Mouse (Mus musculus) midbrain, embryonic 16.5 days (tissue): ENCODE measurements around the gene 4931406C07Rik. TPM values are rescaled to one million over a fixed set of nuclear protein-coding genes. Genes with fewer than 3 reads are reported as not detected.
A peak's percentile ranks its signal among the peaks of the same experiment; 100 is the strongest.
"Not testable (repeated sequence)": the region's sequence is repeated elsewhere in the genome, so short reads cannot be mapped to it uniquely, and the experiment has no call there.

Source experiments
- ATAC-seq: fragments of 200-750 bp; cut with Nextera tagmentation; 2 replicates; pipeline ENCODE4 v1.8.0; 2017; ENCODE audit warnings: moderate TSS enrichment
- H3K27ac ChIP-seq: fragments of 300-500 bp; sonication (generic); 2 replicates; pipeline ENCODE4 v1.5.1; 2014; ENCODE audit warnings: mild to moderate bottlenecking, low read length, mixed read lengths
- H3K27me3 ChIP-seq: fragments of 300-500 bp; sonication (generic); 2 replicates; pipeline ENCODE4 v1.6.1; 2014; ENCODE audit warnings: low read depth, low read length, mixed read lengths; ENCODE audit not compliant: control insufficient read depth, insufficient read depth
- H3K36me3 ChIP-seq: fragments of 300-500 bp; sonication (generic); 2 replicates; pipeline ENCODE4 v1.6.1; 2014; ENCODE audit warnings: mild to moderate bottlenecking, low read length, moderate library complexity, mixed read lengths; ENCODE audit not compliant: control insufficient read depth, insufficient read depth
- H3K4me1 ChIP-seq: fragments of 300-500 bp; sonication (generic); 2 replicates; pipeline ENCODE4 v1.6.1; 2014; ENCODE audit warnings: mild to moderate bottlenecking, low read length, mixed read lengths; ENCODE audit not compliant: control insufficient read depth, insufficient read depth
- H3K4me2 ChIP-seq: fragments of 300-500 bp; sonication (generic); 2 replicates; pipeline ENCODE4 v1.6.1; 2014; ENCODE audit warnings: mild to moderate bottlenecking, low read length, mixed read lengths
- H3K4me3 ChIP-seq: fragments of 300-500 bp; sonication (generic); 2 replicates; pipeline ENCODE4 v1.5.1; 2014; ENCODE audit warnings: low read depth, mild to moderate bottlenecking, low read length, moderate library complexity, mixed read lengths
- H3K9ac ChIP-seq: fragments of 300-500 bp; sonication (generic); 2 replicates; pipeline ENCODE4 v1.6.1; 2014; ENCODE audit warnings: low read depth, low read length, mixed read lengths
- H3K9me3 ChIP-seq: fragments of 300-500 bp; sonication (generic); replicated peaks from 2 replicates; pipeline ENCODE4 v1.6.1; 2014; ENCODE audit warnings: mild to moderate bottlenecking, low read length, mixed read lengths; ENCODE audit not compliant: control insufficient read depth, poor library complexity, severe bottlenecking
- WGBS: fragments of 180-500 bp; shearing (Covaris S2); extraction: QIAGEN DNeasy Blood & Tissue Kit; methylation state at CpG from one replicate; pipeline ENCODE4 v1.1.7; 2014; 5-methylcytosine and 5-hydroxymethylcytosine counted together
- polyA plus RNA-seq: library from polyadenylated mRNA; unstranded; fragments of >200 nt; fragmentation: Nextera tagmentation; extraction: Ambion mirVana; gene quantifications from 2 replicates; pipeline ENCODE4 v1.2.1, GENCODE M21; 2015

4931406C07Rik gene
- polyA plus RNA-seq = 13.9 and 14.7 TPM in 2 replicates

GRCm38 (mm10) chr9:15306398-15307119 lies at the start of gene 4931406C07Rik:
Gene 4931406C07Rik, minus strand, starts transcription at chr9:15306448.
- under 1% methylated on average over 35 of the region's 35 CpGs for WGBS
- H3K36me3 ChIP-seq = peaks cover 8% of the 10 kb centered on the region; the same call in 1 of the 2 replicates
- peak within 1 kb of the TSS; percentile 78 for H3K4me2 ChIP-seq
- peak; percentile 91 for ATAC-seq
- H3K9me3 ChIP-seq = no peaks in the 10 kb centered on the region
- peak within 1 kb of the TSS; percentile 91 for H3K27ac ChIP-seq
- peak within 1 kb of the TSS; percentile 98 for H3K9ac ChIP-seq
- H3K27me3 ChIP-seq = no peaks in the 10 kb centered on the region
- H3K4me3 ChIP-seq = peak within 1 kb of the TSS; percentile 94
- H3K4me1 ChIP-seq = peaks cover 25% of the 10 kb centered on the region

GRCm38 (mm10) chr9:15349925-15350324 lies 43.7 kb upstream of the 4931406C07Rik start:
- no peak for ATAC-seq
- 88% methylated on average over 2 of the region's 2 CpGs for WGBS

GRCm38 (mm10) chr9:15337776-15338175 lies 31.5 kb upstream of the 4931406C07Rik start:
- Histone ChIP-seq H3K36me3 (peaks cover 36% of the 10 kb centered on the region), H3K27ac (no peak overlapping the region), H3K27me3 (no peaks in the 10 kb centered on the region), H3K4me1 (no peaks in the 10 kb centered on the region), H3K4me2 (no peak overlapping the region), H3K9me3 (no peaks in the 10 kb centered on the region), H3K9ac (no peak overlapping the region), H3K4me3 (no peak overlapping the region)
- no peak for ATAC-seq
- 95% methylated on average over 4 of the region's 4 CpGs for WGBS

More at GRCm38 (mm10) chr9:15349925-15350324, 43.7 kb upstream of the 4931406C07Rik start:
- Histone ChIP-seq H3K4me2 (no peak overlapping the region), H3K4me1 (no peaks in the 10 kb centered on the region), H3K9me3 (no peaks in the 10 kb centered on the region), H3K27me3 (no peaks in the 10 kb centered on the region), H3K36me3 (peaks cover 12% of the 10 kb centered on the region), H3K4me3 (no peak overlapping the region), H3K9ac (no peak overlapping the region), H3K27ac (no peak overlapping the region)

GRCm38 (mm10) chr9:15318170-15318742 lies 12.0 kb upstream of the 4931406C07Rik start:
- no peak for ATAC-seq
- no peaks in the 10 kb centered on the region for H3K27me3 ChIP-seq
- H3K4me2 ChIP-seq = no peak overlapping the region
- no peaks in the 10 kb centered on the region for H3K9me3 ChIP-seq
- H3K4me3 ChIP-seq = no peak overlapping the region
- H3K36me3 ChIP-seq = peaks cover 47% of the 10 kb centered on the region
- no peak overlapping the region for H3K9ac ChIP-seq
- H3K27ac ChIP-seq = no peak overlapping the region
- WGBS = 88% methylated on average over 2 of the region's 2 CpGs
- no peaks in the 10 kb centered on the region for H3K4me1 ChIP-seq

GRCm38 (mm10) chr9:15317223-15318169 lies 11.2 kb upstream of the 4931406C07Rik start:
- no peak overlapping the region for H3K27ac ChIP-seq
- no peaks in the 10 kb centered on the region for H3K9me3 ChIP-seq
- H3K4me3 ChIP-seq = no peak overlapping the region
- no peaks in the 10 kb centered on the region for H3K27me3 ChIP-seq
- no peak for ATAC-seq
- H3K4me2 ChIP-seq = no peak overlapping the region
- H3K36me3 ChIP-seq = peaks cover 47% of the 10 kb centered on the region
- H3K4me1 ChIP-seq = no peaks in the 10 kb centered on the region
- 69% methylated on average over 5 of the region's 5 CpGs for WGBS
- H3K9ac ChIP-seq = no peak overlapping the region

- H3K4me3 ChIP-seq, H3K4me2 ChIP-seq, H3K9me3 ChIP-seq, ATAC-seq, H3K27me3 ChIP-seq, H3K27ac ChIP-seq, H3K9ac ChIP-seq, H3K4me1 ChIP-seq: not testable (repeated sequence)
- peaks cover 48% of the 10 kb centered on the region for H3K36me3 ChIP-seq
- WGBS = 100% methylated on average over 1 of the region's 2 CpGs
These were observed 10.0 kb upstream of the 4931406C07Rik start for GRCm38 (mm10) chr9:15316296-15316695.

GRCm38 (mm10) chr9:15314619-15315018 lies 8.4 kb upstream of the 4931406C07Rik start:
- Histone ChIP-seq H3K27ac (no peak overlapping the region), H3K36me3 (peaks cover 52% of the 10 kb centered on the region), H3K4me1 (no peaks in the 10 kb centered on the region), H3K27me3 (no peaks in the 10 kb centered on the region), H3K9me3 (no peaks in the 10 kb centered on the region), H3K4me2 (no peak overlapping the region), H3K9ac (no peak overlapping the region), H3K4me3 (no peak overlapping the region)
- no peak for ATAC-seq
- 96% methylated on average over 1 of the region's 1 CpGs for WGBS

- Histone ChIP-seq H3K36me3 (peaks cover 57% of the 10 kb centered on the region), H3K9me3 (no peaks in the 10 kb centered on the region), H3K9ac (no peak overlapping the region), H3K4me1 (peaks cover 7% of the 10 kb centered on the region), H3K4me2 (no peak overlapping the region), H3K4me3 (no peak overlapping the region), H3K27me3 (no peaks in the 10 kb centered on the region), H3K27ac (no peak overlapping the region)
- 91% methylated on average over 5 of the region's 5 CpGs for WGBS
- ATAC-seq = no peak
These were observed 7.4 kb upstream of the 4931406C07Rik start for GRCm38 (mm10) chr9:15313633-15314032.
